Mouse (Mus musculus): ENCODE results near the gene Pin1. TPM values are rescaled to one million over a fixed set of nuclear protein-coding genes. Genes with fewer than 3 reads are reported as not detected.

Pin1 gene
- 32.5 TPM for polyA plus RNA-seq (2017; shearing (Covaris generic))

GRCm38 (mm10) chr9:20651602-20652259, at the start of gene Pin1:
Gene Pin1, plus strand, starts transcription at chr9:20652095.

DNA sequence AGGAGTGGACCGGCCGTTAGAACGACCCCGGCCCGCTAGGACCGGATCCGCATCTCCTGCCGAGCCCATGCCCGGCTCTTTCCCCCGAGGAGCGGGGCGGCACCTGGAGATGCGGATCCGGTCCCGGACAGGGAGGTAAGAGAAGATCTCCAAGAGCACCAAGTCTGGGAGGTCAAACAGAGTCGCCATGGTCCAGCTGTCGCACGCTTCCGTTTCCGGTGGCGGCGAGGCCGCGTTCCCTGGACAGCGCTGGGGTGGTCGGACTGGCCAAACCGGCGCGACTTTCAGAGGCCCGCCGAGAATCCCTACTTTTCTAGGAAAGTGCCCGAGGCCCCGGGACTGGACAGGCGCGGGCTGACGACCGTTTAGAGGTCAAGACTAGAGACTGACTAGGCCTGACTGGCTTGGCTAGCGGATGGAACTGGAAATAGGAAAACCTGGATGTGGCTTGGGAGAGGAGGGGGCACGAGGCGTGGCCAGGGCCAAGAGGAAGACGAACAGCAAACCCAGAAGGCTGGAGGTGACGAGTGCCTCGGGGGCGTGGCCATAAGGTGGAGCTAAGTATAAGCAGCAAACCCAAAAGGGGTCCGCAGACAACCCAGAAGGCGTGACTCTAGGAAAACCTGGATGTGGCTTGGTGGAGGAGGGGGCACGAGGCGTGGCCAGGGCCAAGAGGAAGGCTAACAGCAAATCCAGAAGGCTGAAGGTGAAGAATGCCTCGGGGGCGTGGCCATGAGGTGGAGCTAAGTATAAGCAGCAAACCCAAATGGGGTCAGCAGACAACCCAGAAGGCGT, 9.6 kb upstream of the Pin1 start, which contains the start of gene Ubl5:
TSS of gene Ubl5 (plus strand) at position 778 of the 795 bp plus-strand sequence.

DNA sequence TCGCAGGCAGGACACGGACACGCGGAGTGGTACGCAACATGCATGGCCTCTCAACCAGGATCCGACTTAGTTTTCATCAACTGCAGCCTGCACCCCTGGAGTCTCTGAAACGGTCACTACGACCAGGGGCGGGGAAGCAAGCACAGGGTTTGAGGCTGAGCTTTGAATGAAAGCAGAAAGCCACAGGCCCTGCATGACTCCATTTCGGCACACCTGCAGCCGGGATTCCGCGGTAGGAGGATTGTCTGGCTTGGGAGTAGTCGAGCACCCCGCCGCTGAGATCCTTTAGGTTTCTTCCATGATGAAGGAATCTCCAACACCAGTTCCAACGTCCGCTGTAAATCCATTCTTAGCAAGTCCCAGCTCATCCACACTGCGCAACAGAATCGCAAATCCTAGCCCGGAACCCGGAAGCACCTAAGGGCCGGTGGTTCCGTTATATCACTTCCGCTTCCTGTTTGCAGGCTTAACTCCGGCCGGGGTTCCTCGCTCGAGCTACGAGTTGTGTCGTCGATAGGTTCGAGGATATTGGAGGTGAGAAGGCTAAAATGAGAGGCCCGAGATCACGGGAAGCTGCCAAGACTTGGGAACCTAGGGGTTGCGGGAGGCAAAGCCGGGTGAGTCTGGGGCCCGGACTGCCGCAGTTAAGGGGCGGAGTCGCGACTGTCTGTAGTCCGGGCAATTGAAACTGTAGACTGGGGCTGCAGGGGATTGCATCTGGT, 7.4 kb upstream of the Pin1 start, which contains the start of gene Fbxl12:
TSS of gene Fbxl12 (minus strand) at position 408 of the 722 bp plus-strand sequence.

Other genes with a start within 250 kb of the Pin1 start
- 38.1 TPM for gene Zfp26, start 191.9 kb upstream of the Pin1 start, polyA plus RNA-seq (2017; shearing (Covaris generic))
- 30.9 TPM for gene Zfp426, start 159.3 kb upstream of the Pin1 start, polyA plus RNA-seq (2017; shearing (Covaris generic))
- gene Zfp266, start 130.7 kb upstream of the Pin1 start, polyA plus RNA-seq (2017; shearing (Covaris generic)) = 35.5 TPM
- gene Zfp846, start 70.8 kb upstream of the Pin1 start, polyA plus RNA-seq (2017; shearing (Covaris generic)) = 17.4 TPM
- gene Ubl5, start 9.2 kb upstream of the Pin1 start, polyA plus RNA-seq (2017; shearing (Covaris generic)) = 408 TPM
- gene Fbxl12, start 7.3 kb upstream of the Pin1 start, polyA plus RNA-seq (2017; shearing (Covaris generic)) = 63.2 TPM
- 1.4 TPM for gene Olfm2, start 94.3 kb downstream of the Pin1 start, polyA plus RNA-seq (2017; shearing (Covaris generic))
- gene Col5a3, start 163.0 kb downstream of the Pin1 start, polyA plus RNA-seq (2017; shearing (Covaris generic)) = 0.24 TPM
- not detected for gene Rdh8, start 166.4 kb downstream of the Pin1 start, polyA plus RNA-seq (2017; shearing (Covaris generic))
- gene A230050P20Rik, start 216.5 kb downstream of the Pin1 start, polyA plus RNA-seq (2017; shearing (Covaris generic)) = 46.9 TPM
- gene Angptl6, start 227.6 kb downstream of the Pin1 start, polyA plus RNA-seq (2017; shearing (Covaris generic)) = 0.41 TPM
- 88.4 TPM for gene Ppan, start 236.1 kb downstream of the Pin1 start, polyA plus RNA-seq (2017; shearing (Covaris generic))
- gene Eif3g, start 246.5 kb downstream of the Pin1 start, polyA plus RNA-seq (2017; shearing (Covaris generic)) = 305 TPM